Mouse (Mus musculus): ENCODE results near the gene Tent5c. TPM values are rescaled to one million over a fixed set of nuclear protein-coding genes. Genes with fewer than 3 reads are reported as not detected.

The Tent5c gene
- total RNA-seq, 2 experiments from 2014 or later: 2.3 to 2.4 TPM

DNA sequence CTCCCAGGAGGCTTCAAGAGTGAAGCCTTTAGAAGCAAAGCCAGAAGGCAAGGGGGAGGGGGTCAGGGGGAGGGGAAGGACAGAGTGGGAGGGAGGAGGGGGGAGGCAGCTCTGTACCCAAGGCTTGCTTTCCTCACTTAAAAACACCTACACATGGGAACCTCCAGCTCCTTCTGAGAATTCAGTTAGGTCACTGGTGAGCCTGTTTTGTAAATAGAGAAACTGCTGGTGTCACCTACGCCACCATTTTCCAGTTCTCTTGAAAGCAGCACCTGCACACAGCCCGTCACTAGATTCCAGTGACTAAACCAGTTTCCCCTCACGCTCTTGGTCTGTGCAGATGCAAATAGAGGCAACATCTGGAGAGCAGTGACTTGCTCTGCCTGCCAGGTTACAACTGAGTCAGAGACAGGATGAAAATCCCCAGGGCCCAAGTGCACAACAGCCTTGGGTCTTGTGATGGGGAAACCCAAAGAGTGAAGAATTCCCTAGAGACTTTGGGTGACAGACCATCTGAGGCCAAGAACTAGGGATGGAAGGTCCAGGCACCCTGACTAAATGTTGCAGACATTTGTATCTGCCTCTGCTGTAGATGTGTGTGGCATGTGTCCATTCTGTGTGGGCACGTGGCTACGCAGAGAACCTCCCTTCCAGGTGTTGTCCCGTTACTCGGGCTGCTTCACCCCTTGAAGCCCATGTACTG, 45.2 kb downstream of the Tent5c start:
- intact Hi-C loops (cut with DNase I): no loop called here
- no peak for DNase-seq (ENCODE audit: low spot score in 2 of 2)

DNA sequence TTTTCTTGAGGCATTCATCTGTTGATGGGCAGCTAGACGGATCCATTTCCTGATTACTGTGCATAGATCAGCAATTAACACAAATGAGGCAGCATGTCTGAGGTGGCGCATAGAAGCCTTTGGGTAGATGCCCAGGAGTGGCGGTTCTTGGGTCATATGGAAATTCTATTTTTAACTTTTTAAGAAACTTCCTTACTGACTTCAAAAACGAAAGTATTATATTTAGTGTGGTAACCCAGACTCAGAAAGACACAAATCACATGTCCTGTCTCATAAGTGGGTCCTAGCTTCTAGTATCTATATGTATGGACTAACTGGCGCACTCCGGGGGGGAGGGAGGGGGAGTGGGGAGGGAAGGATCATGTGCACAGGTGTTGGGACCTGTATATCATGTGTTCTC, 46.6 kb downstream of the Tent5c start:
- DNase-seq (ENCODE audit: low spot score in 2 of 2): no peak
- intact Hi-C loops (cut with DNase I): no loop called here

DNA sequence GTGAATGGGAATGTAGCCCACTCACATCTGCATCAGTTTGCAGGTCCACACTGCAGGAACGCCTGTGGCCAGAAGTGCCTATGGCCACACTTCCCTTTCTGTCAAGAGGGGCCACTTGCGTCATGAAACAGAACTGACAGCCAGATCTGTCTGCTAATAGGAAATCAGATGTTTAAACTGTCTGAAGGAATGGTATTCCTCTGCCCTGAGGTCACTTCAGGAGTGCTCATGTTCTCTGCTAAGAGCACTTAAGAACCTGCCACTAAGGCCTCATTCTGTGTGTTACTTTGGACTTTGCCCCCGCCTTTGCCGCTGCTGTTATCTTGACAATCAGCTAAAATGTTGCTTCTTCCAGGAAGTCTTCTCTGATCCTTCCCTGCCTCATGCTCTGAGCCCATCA, 48.4 kb downstream of the Tent5c start:
- intact Hi-C loops (cut with DNase I): no loop called here

DNA sequence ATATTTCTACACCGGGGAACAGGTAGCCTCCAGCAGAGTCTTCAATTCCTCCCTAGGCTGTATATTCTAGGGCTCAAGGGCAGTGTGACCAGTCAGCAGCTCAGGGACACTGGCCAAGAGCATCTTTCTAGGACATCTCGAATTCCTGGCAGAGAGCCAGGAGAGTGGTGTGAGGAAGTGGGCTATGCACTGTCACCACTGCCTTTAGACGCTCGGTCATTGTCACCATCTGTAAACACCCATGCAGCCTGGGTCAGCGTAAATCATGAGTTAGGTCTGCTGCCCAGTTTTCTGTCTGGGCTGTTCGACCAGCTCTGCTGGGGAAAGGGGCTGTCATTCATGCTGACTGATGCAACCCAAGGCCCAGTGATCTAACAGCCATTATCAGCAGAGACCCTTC, 49.1 kb downstream of the Tent5c start:
- no peak for DNase-seq (ENCODE audit: low spot score in 2 of 2)
- intact Hi-C loops (cut with DNase I): no loop called here

More for the DNA sequence above, 48.4 kb downstream of the Tent5c start:
- no peak for DNase-seq (ENCODE audit: low spot score in 2 of 2)

GRCm38 (mm10) chr3:100439088-100439487, 50.0 kb downstream of the Tent5c start:
- intact Hi-C loops (cut with DNase I): no loop called here
- DNase-seq (ENCODE audit: low spot score in 2 of 2): no peak

GRCm38 (mm10) chr3:100438461-100439002, 50.6 kb downstream of the Tent5c start:
- intact Hi-C loops (cut with DNase I): no loop called here
- DNase-seq (ENCODE audit: low spot score in 2 of 2): no peak

GRCm38 (mm10) chr3:100436756-100437155, 52.4 kb downstream of the Tent5c start:
- DNase-seq (ENCODE audit: low spot score in 2 of 2): no peak
- intact Hi-C loops (cut with DNase I): no loop called here

- intact Hi-C loops (cut with DNase I): no loop called here
- no peak for DNase-seq (ENCODE audit: low spot score in 2 of 2)
Observed at GRCm38 (mm10) chr3:100431705-100432104, 57.4 kb downstream of the Tent5c start.

GRCm38 (mm10) chr3:100430731-100431130, 58.4 kb downstream of the Tent5c start:
- intact Hi-C loops (cut with DNase I): no loop called here
- no peak for DNase-seq (ENCODE audit: low spot score in 2 of 2)

DNA sequence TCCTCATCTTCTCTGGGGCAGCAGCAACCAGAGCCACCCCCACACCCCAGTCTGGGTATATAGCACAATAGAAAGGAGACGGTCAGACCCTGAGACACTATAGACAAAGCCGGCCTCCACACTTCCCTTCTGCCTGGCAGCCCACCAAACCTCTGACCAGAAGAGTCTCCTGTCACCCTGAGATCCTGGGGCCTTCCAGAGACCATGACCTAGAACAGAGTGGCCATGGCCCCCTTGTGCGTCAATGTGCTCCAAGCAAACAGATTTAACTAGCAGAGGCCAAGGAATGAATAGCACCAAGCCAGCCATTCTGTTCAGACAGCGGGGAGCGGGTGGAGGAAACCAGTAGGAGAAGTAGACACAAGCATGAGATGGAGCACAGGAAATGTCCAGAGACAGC, 59.0 kb downstream of the Tent5c start:
- intact Hi-C loops (cut with DNase I): no loop called here

GRCm38 (mm10) chr3:100429667-100430066, 59.5 kb downstream of the Tent5c start:
- DNase-seq (ENCODE audit: low spot score in 2 of 2): no peak
- intact Hi-C loops (cut with DNase I): no loop called here

More for the DNA sequence above, 59.0 kb downstream of the Tent5c start:
- DNase-seq (ENCODE audit: low spot score in 2 of 2): no peak

- DNase-seq (ENCODE audit: low spot score in 2 of 2): no peak
- intact Hi-C loops (cut with DNase I): no loop called here
Observed at GRCm38 (mm10) chr3:100427548-100427947, 61.6 kb downstream of the Tent5c start.

GRCm38 (mm10) chr3:100422392-100423167, 66.5 kb downstream of the Tent5c start:
- no peak for DNase-seq (ENCODE audit: low spot score in 2 of 2)

DNA sequence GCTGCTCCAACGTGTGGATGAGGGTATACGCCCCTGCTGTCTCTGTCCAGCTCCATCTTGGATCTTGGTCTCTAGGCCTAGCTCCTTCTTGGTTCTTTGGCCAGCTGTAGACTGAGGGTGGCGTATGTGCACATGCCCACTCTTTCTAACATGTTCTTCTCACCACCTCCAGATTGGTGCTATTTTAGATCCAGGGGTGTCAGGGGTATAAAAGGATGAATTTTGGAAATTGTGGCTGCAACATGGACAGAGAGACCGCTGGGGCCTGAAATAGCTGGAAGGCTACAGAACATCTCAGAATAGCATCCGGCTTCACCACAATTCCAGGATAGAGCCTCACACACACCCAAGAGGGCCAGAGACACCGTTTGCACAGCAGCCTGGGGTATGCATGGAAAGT, 67.8 kb downstream of the Tent5c start:
- intact Hi-C loops (cut with DNase I): loop anchor here (1.0 to 5.0 kb wide), 3 partner anchors 57 to 151 kb away; no protein-coding TSS in a partner anchor

More at GRCm38 (mm10) chr3:100422392-100423167, 66.5 kb downstream of the Tent5c start:
- intact Hi-C loops (cut with DNase I): loop anchor here (5.0 kb wide), 2 partner anchors 130 to 150 kb away; no protein-coding TSS in a partner anchor

DNA sequence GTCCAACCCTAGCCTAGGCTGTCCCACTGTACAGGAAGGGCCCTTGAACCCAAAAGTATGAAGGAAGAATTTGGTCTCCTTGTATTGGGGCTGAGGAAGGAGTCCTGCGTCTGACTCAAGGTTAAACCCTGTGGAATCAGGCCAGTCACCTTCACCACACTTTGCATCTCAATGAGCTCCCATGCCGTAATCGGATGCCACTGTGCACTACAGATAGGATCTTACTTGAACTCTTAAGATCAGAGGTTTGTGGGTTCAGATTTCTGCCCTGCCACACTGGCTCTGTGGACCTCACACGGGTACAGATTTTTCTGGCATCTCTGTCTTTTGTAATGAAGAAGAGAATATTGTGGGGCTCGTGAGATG, 68.5 kb downstream of the Tent5c start:
- no peak for DNase-seq (ENCODE audit: low spot score in 2 of 2)
- intact Hi-C loops (cut with DNase I): loop anchor here (1.0 to 5.0 kb wide), 3 partner anchors 56 to 152 kb away; no protein-coding TSS in a partner anchor

More for the DNA sequence above, 67.8 kb downstream of the Tent5c start:
- peak; percentile 53 to 62 for DNase-seq (ENCODE audit: low spot score in 2 of 2)

DNA sequence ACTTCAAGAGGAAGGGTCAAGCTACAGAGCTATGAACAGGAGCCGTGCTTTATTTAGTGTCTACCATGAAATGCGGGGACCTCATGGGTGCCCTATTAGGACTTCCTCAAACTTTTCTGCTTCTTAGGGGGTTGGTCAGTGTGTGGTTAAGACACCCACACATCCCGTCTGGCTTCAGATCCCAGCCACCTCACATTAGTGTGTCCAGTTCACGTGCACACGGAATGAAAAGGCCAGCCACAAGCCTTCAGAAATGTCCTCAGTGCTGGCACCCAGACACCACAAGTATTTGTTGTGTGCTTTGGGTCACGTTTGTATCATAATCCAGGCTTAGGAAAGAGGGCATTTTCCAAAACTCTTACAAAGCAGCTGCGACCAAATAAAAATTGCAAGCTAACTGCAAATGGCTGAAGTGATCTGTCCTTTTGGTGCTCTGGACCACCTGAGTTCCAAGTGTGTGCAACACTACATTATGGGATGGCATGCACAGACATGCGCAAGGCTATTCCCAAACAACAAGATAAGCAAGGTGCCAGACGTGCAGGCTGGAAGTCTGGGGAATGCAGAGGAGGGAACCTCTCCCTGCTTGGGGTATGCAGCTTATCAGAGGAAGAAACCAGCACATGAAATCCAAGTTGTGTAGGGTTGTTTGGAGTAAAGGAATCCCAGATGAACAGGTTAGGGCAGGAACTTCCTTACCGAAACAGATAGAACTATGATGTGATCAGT, 69.0 kb downstream of the Tent5c start:
- no peak for DNase-seq (ENCODE audit: low spot score in 2 of 2)
- intact Hi-C loops (cut with DNase I): loop anchor here (5.0 kb wide), 3 partner anchors 63 to 152 kb away; no protein-coding TSS in a partner anchor

DNA sequence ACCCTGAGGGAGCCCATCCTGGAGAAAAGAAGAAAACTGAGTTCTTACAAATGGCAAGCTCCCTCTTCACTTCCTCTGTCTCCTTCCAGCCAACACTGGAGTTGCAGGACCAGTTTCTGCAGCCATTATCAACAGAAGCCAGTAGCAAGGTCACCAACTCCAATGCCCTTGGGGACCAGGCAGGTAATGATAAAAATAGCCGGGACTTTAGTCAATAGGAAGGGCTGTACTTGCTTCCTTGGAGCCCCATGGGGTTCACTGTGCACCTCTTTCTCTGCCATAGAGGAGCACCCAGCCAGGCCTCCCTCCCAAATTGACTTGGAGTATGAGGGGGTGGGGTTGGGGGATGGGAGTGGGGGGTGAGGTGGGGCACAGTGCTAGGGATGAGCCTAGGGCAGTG, 70.7 kb downstream of the Tent5c start:
- intact Hi-C loops (cut with DNase I): loop anchor here (5.0 kb wide), 1 partner anchor 61 kb away; no protein-coding TSS in a partner anchor
- no peak for DNase-seq (ENCODE audit: low spot score in 2 of 2)

- intact Hi-C loops (cut with DNase I): loop anchor here (5.0 kb wide), 1 partner anchor 61 kb away; no protein-coding TSS in a partner anchor
- DNase-seq (ENCODE audit: low spot score in 2 of 2): peak; percentile 24 to 25
Observed at GRCm38 (mm10) chr3:100417772-100418311, 71.3 kb downstream of the Tent5c start.

DNA sequence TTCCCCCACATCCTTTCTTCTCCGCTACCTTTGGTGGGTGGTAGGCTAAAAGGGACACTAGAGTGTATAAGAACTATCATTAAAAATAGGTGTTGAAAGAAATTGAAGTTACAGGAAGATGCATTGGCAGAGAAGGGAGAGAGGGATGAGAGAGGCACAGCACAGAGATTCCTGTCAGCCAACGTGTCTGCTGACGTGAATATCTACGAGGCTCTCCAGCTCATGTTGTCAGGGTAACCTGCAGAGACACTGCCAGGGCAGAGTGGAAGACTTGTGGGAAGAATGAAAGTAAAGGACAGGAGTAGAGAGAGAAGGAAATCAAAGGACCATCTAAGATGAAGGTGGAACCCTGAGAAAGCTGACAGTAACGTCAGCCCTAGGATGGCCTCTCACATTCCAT, 73.5 kb downstream of the Tent5c start:
- no peak for DNase-seq (ENCODE audit: low spot score in 2 of 2)
- intact Hi-C loops (cut with DNase I): loop anchor here (5.0 kb wide), 1 partner anchor 58 kb away; no protein-coding TSS in a partner anchor

Measured in left cerebral cortex, postnatal 36 days (tissue).